10 mouse cellular contexts compared by ENCODE assay signal in the genomic region with DNA sequence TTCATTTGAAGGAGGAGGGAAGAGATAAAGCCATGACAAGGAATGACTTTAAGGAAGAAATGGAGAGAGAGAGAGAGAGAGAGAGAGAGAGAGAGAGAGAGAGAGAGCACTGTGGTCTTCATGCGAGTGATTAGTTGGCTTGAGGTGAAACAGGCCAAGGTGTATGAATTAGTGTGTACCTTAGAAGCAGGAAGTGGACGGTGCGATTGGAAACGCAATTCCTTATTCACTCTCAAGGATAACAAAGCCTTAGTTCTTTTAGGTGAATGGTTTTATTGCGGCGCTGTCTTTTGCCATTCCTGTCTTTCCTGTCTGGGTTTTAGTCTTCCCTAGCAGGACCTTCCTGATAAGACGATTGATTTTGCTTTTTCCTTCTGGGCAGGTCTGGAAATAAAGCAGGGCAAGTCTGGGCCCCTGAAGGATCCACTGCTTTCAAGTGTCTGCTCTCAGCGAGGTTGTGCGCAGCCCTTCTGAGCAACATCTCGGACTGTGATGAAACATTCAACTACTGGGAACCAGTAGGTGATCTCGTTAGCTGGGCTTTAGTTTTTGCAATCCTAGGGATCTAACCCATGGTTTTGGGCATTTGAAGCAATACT. TPM values are rescaled to one million over a fixed set of nuclear protein-coding genes. Genes with fewer than 3 reads are reported as not detected.
DNase-seq lines count a peak whose midpoint lies in the region; ATAC-seq and TF ChIP-seq lines count a peak whose summit lies in the region.
"Had no signal": no experiment of that assay in that cellular context is flagged by ENCODE, and none has a peak within 500 bp of the region (broad histone marks: within the 10 kb centered on the region; RNA-seq: fewer than 3 reads in every experiment).

No protein-coding gene starts in this region.

- DNase-seq in layer of hippocampus, adult 2 months (ENCODE audit: low spot score in 2 of 2), result no peak
- no peak for DNase-seq in layer of hippocampus, postnatal 25 days (ENCODE audit: extremely low spot score in 1 of 2, low spot score in 1 of 2)
- no peak for DNase-seq in frontal cortex, postnatal 14 days (ENCODE audit: low spot score in 2 of 2)
- no peak for DNase-seq in adrenal gland, postnatal 25 days

- H3K9me3 ChIP-seq in embryonic facial prominence, embryonic 12.5 days, result no peaks in the 10 kb centered on the region
- H3K9me3 ChIP-seq in intestine, embryonic 15.5 days, result no peaks in the 10 kb centered on the region
- H3K9me3 ChIP-seq in neural tube, embryonic 12.5 days, result no peaks in the 10 kb centered on the region

- no peaks in the 10 kb centered on the region for H3K27me3 ChIP-seq in embryonic facial prominence, embryonic 12.5 days
- no peaks in the 10 kb centered on the region for H3K27me3 ChIP-seq in intestine, embryonic 15.5 days (replicated peaks)
- H3K27me3 ChIP-seq in neural tube, embryonic 12.5 days (replicated peaks), result no peaks in the 10 kb centered on the region

- H3K4me2 ChIP-seq in embryonic facial prominence, embryonic 12.5 days (replicated peaks), result peak overlapping the region; percentile 56
- peak overlapping the region; percentile 79 for H3K4me2 ChIP-seq in intestine, embryonic 15.5 days (replicated peaks)
- peak overlapping the region; percentile 86 for H3K4me2 ChIP-seq in neural tube, embryonic 12.5 days (replicated peaks)

- peak overlapping the region; percentile 71 for H3K4me3 ChIP-seq in layer of hippocampus, adult 2 months
- H3K4me3 ChIP-seq in embryonic facial prominence, embryonic 12.5 days, result peak overlapping the region; percentile 85
- peak overlapping the region; percentile 89 for H3K4me3 ChIP-seq in intestine, embryonic 15.5 days (replicated peaks)
- H3K4me3 ChIP-seq in neural tube, embryonic 12.5 days, result peak overlapping the region; percentile 91

- peaks cover 32% of the 10 kb centered on the region for H3K36me3 ChIP-seq in embryonic facial prominence, embryonic 12.5 days
- H3K36me3 ChIP-seq in intestine, embryonic 15.5 days, result peaks cover 19% of the 10 kb centered on the region
- peaks cover 23% of the 10 kb centered on the region for H3K36me3 ChIP-seq in neural tube, embryonic 12.5 days

- WGBS in embryonic facial prominence, embryonic 12.5 days, result 65% methylated on average over 11 of the region's 11 CpGs
- 41% methylated on average over 11 of the region's 11 CpGs for WGBS in intestine, embryonic 15.5 days
- WGBS in neural tube, embryonic 12.5 days, result 66% methylated on average over 11 of the region's 11 CpGs

- peaks cover 14% of the 10 kb centered on the region for H3K4me1 ChIP-seq in embryonic facial prominence, embryonic 12.5 days
- peaks cover 8% of the 10 kb centered on the region; the same call in 1 of the 2 replicates for H3K4me1 ChIP-seq in intestine, embryonic 15.5 days (replicated peaks)
- H3K4me1 ChIP-seq in neural tube, embryonic 12.5 days, result peaks cover 14% of the 10 kb centered on the region

- TF ChIP-seq CTCF in layer of hippocampus, adult 2 months (conservative IDR thresholded peaks at IDR 0.05), result no peak

- no peak overlapping the region for H3K27ac ChIP-seq in layer of hippocampus, adult 2 months
- no peak overlapping the region for H3K27ac ChIP-seq in embryonic facial prominence, embryonic 12.5 days
- H3K27ac ChIP-seq in intestine, embryonic 15.5 days, result peak overlapping the region; percentile 88
- H3K27ac ChIP-seq in neural tube, embryonic 12.5 days, result no peak overlapping the region

- peak overlapping the region; percentile 91 for H3K9ac ChIP-seq in embryonic facial prominence, embryonic 12.5 days
- peak overlapping the region; percentile 96 for H3K9ac ChIP-seq in intestine, embryonic 15.5 days
- H3K9ac ChIP-seq in neural tube, embryonic 12.5 days, result peak overlapping the region; percentile 88

- no peak for ATAC-seq in embryonic facial prominence, embryonic 12.5 days (ENCODE audit: insufficient number of reproducible peaks, insufficient read depth, low FRiP score, low TSS enrichment)
- peak; percentile 65 for ATAC-seq in intestine, embryonic 15.5 days
- no peak for ATAC-seq in neural tube, embryonic 12.5 days (ENCODE audit: low FRiP score, low read depth)
- no peak for ATAC-seq in cerebellum, adult (ENCODE audit: insufficient number of reproducible peaks, low FRiP score, low TSS enrichment)

RNA-seq across cellular contexts. Expression of a gene that starts 0.9 kb away (rescaled TPM):
- 10 to 100 TPM; 29.6 to 30.2 TPM for total RNA-seq in layer of hippocampus, adult 2 months (2021)
- 10 to 100 TPM; 31.2 to 35.2 TPM for total RNA-seq in layer of hippocampus, postnatal 25 days (2021)
- 31.5 and 34.2 TPM in 2 replicates for polyA plus RNA-seq in embryonic facial prominence, embryonic 12.5 days (2016; fragmentation: Nextera tagmentation; extraction: Ambion mirVana)
- polyA plus RNA-seq in intestine, embryonic 15.5 days (2015; fragmentation: Nextera tagmentation; extraction: Ambion mirVana), result 26.1 and 30.6 TPM in 2 replicates
- 39.7 and 44.4 TPM in 2 replicates for polyA plus RNA-seq in neural tube, embryonic 12.5 days (2016; fragmentation: Nextera tagmentation; extraction: Ambion mirVana)
- 36.7 and 44.8 TPM in 2 replicates for total RNA-seq in adrenal gland, postnatal 25 days (2021)

RNA-seq across cellular contexts. Expression of a gene that starts 1.4 kb away (rescaled TPM):
- total RNA-seq in layer of hippocampus, adult 2 months (2021), result 10 to 100 TPM; 29.0 to 31.1 TPM
- total RNA-seq in layer of hippocampus, postnatal 25 days (2021), result 10 to 100 TPM; 28.4 to 30.7 TPM
- 43.9 and 44.1 TPM in 2 replicates for polyA plus RNA-seq in embryonic facial prominence, embryonic 12.5 days (2016; fragmentation: Nextera tagmentation; extraction: Ambion mirVana)
- polyA plus RNA-seq in intestine, embryonic 15.5 days (2015; fragmentation: Nextera tagmentation; extraction: Ambion mirVana), result 40.8 and 42.8 TPM in 2 replicates
- 45.6 and 48.3 TPM in 2 replicates for polyA plus RNA-seq in neural tube, embryonic 12.5 days (2016; fragmentation: Nextera tagmentation; extraction: Ambion mirVana)
- total RNA-seq in adrenal gland, postnatal 25 days (2021), result 28.8 and 32.7 TPM in 2 replicates

RNA-seq across cellular contexts. Expression of a gene that starts 8.2 kb away (rescaled TPM):
- 1 to 10 TPM; 5.5 to 6.3 TPM for total RNA-seq in layer of hippocampus, adult 2 months (2021)
- 1 to 10 TPM; 5.1 to 5.8 TPM for total RNA-seq in layer of hippocampus, postnatal 25 days (2021)
- 10.5 and 12.5 TPM in 2 replicates for polyA plus RNA-seq in embryonic facial prominence, embryonic 12.5 days (2016; fragmentation: Nextera tagmentation; extraction: Ambion mirVana)
- polyA plus RNA-seq in intestine, embryonic 15.5 days (2015; fragmentation: Nextera tagmentation; extraction: Ambion mirVana), result 11.0 and 11.6 TPM in 2 replicates
- 10.2 and 12.2 TPM in 2 replicates for polyA plus RNA-seq in neural tube, embryonic 12.5 days (2016; fragmentation: Nextera tagmentation; extraction: Ambion mirVana)
- total RNA-seq in adrenal gland, postnatal 25 days (2021), result 8.2 and 9.0 TPM in 2 replicates

RNA-seq across cellular contexts. Expression of a gene that starts 24.1 kb away (rescaled TPM):
- under 1 TPM; 0.51 to 0.79 TPM for total RNA-seq in layer of hippocampus, adult 2 months (2021)
- total RNA-seq in layer of hippocampus, postnatal 25 days (2021), result 1 to 10 TPM in 1 of 2 experiments, under 1 TPM in 1; 0.96 to 1.7 TPM
- polyA plus RNA-seq in embryonic facial prominence, embryonic 12.5 days (2016; fragmentation: Nextera tagmentation; extraction: Ambion mirVana), result 8.5 and 10.1 TPM in 2 replicates
- 5.3 and 5.4 TPM in 2 replicates for polyA plus RNA-seq in intestine, embryonic 15.5 days (2015; fragmentation: Nextera tagmentation; extraction: Ambion mirVana)
- polyA plus RNA-seq in neural tube, embryonic 12.5 days (2016; fragmentation: Nextera tagmentation; extraction: Ambion mirVana), result 4.9 and 7.2 TPM in 2 replicates
- 2.0 and 2.9 TPM in 2 replicates for total RNA-seq in adrenal gland, postnatal 25 days (2021)
- total RNA-seq: hematopoietic stem cell, adult 5-6 weeks; neutrophil, adult 5-6 weeks had no signal

RNA-seq across cellular contexts. Expression of a gene that starts 25.1 kb away (rescaled TPM):
- 100 to 1,000 TPM; 117 to 119 TPM for total RNA-seq in layer of hippocampus, adult 2 months (2021)
- 100 to 1,000 TPM; 125 to 157 TPM for total RNA-seq in layer of hippocampus, postnatal 25 days (2021)
- 25.4 and 36.0 TPM in 2 replicates for polyA plus RNA-seq in embryonic facial prominence, embryonic 12.5 days (2016; fragmentation: Nextera tagmentation; extraction: Ambion mirVana)
- polyA plus RNA-seq in intestine, embryonic 15.5 days (2015; fragmentation: Nextera tagmentation; extraction: Ambion mirVana), result 51.7 and 62.6 TPM in 2 replicates
- 12.8 and 17.5 TPM in 2 replicates for polyA plus RNA-seq in neural tube, embryonic 12.5 days (2016; fragmentation: Nextera tagmentation; extraction: Ambion mirVana)
- 21.0 and 21.2 TPM in 2 replicates for total RNA-seq in adrenal gland, postnatal 25 days (2021)
- total RNA-seq: neutrophil, adult 5-6 weeks had no signal
